Mouse (Mus musculus) small intestine, adult 2 months (tissue): ENCODE measurements around the gene Tex22. TPM values are rescaled to one million over a fixed set of nuclear protein-coding genes. Genes with fewer than 3 reads are reported as not detected.

Source experiments
- H3K27ac ChIP-seq: fragments of 200-500 bp; 2 replicates; pipeline ENCODE4 v1.5.1; 2012; ENCODE audit warnings: low read depth, low read length, control low read depth, inconsistent platforms; ENCODE audit not compliant: insufficient read depth
- H3K27me3 ChIP-seq: fragments of 200-500 bp; 2 replicates; pipeline ENCODE4 v1.6.1; 2012; ENCODE audit warnings: mild to moderate bottlenecking, moderate library complexity, low read length, inconsistent platforms; ENCODE audit not compliant: control insufficient read depth, insufficient read depth
- H3K36me3 ChIP-seq: fragments of 200-500 bp; 2 replicates; pipeline ENCODE4 v1.6.1; 2012; ENCODE audit warnings: mild to moderate bottlenecking, low read length, control low read depth, inconsistent platforms; ENCODE audit not compliant: control insufficient read depth, insufficient read depth
- H3K4me1 ChIP-seq: fragments of 200-500 bp; 2 replicates; pipeline ENCODE4 v1.6.1; 2012; ENCODE audit warnings: low read length, inconsistent platforms, mixed read lengths; ENCODE audit not compliant: control insufficient read depth, insufficient read depth, insufficient read length
- H3K4me3 ChIP-seq: fragments of 200-500 bp; 2 replicates; pipeline ENCODE4 v1.5.1; 2012; ENCODE audit warnings: low read depth, mild to moderate bottlenecking, control low read depth, inconsistent platforms, low read length, moderate library complexity
- CTCF ChIP-seq: fragments of 200-500 bp; IDR thresholded peaks from 2 replicates; pipeline ENCODE4 v1.5.1; 2012; ENCODE audit warnings: low read depth, mild to moderate bottlenecking, control low read depth, inconsistent platforms, low read length, moderate library complexity, mixed read lengths; ENCODE audit not compliant: insufficient replicate concordance, insufficient read length; ENCODE audit errors: extremely low read depth
- POLR2A ChIP-seq: fragments of 200-500 bp; IDR thresholded peaks from 2 replicates; pipeline ENCODE4 v1.6.1; 2012; ENCODE audit warnings: low read depth, mild to moderate bottlenecking, control low read depth, inconsistent platforms, low read length, moderate library complexity
- WGBS: fragments of 180-500 bp; shearing (Covaris S2); methylation state at CpG from one replicate; pipeline ENCODE4 v1.1.7; 2018; 5-methylcytosine and 5-hydroxymethylcytosine counted together
- polyA plus RNA-seq: library from polyadenylated mRNA; depleted of rRNA; stranded (reverse); fragments of >200 nt; gene quantifications from 2 replicates; pipeline ENCODE4 v1.2.3, GENCODE M21; 2012

Tex22 gene
- polyA plus RNA-seq, 1 experiment: not detected

DNA sequence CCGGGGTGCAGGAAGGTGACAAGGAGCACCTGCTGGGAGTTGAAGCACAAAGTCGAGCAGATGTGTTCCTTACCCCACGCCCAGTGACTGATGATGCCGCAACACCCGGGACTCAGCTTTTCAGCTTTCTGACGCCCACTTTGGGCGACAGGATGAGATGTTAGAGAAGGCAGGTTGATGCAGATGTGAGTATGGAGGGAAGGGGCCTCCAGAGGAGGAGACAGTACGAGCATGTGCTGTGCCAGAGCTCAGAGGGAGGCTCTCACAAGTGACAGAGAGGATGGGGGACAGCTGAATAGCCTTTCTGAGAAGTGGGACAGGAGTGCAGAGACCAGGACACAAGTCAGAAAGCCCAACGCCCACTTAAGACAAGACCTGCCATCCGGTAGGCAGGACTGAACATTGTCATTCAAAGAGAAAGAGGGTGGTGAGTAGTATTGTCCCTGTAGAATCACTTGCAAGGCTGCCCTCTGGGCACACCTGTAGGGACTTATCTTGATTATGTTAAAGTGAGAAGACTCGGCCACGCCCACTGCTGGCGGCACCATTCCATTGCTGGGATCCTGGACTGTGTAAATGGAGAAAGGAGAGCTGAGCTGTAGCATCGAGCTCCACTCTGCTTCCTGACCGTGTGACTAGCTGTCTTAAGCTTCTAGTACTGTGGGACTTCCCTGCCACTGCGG is 40.7 kb downstream of the Tex22 start:
- Histone ChIP-seq H3K27me3 (no peaks in the 10 kb centered on the region), H3K36me3 (peaks cover 8% of the 10 kb centered on the region), H3K27ac (0 out of 2 replicates have a peak overlapping the region, but pooled peaks have one; percentile 14), H3K4me3 (no peak overlapping the region), H3K4me1 (peaks cover 39% of the 10 kb centered on the region)
- WGBS: 50% methylated on average over 16 of the region's 16 CpGs
- TF ChIP-seq CTCF (no peak), POLR2A (no peak)

DNA sequence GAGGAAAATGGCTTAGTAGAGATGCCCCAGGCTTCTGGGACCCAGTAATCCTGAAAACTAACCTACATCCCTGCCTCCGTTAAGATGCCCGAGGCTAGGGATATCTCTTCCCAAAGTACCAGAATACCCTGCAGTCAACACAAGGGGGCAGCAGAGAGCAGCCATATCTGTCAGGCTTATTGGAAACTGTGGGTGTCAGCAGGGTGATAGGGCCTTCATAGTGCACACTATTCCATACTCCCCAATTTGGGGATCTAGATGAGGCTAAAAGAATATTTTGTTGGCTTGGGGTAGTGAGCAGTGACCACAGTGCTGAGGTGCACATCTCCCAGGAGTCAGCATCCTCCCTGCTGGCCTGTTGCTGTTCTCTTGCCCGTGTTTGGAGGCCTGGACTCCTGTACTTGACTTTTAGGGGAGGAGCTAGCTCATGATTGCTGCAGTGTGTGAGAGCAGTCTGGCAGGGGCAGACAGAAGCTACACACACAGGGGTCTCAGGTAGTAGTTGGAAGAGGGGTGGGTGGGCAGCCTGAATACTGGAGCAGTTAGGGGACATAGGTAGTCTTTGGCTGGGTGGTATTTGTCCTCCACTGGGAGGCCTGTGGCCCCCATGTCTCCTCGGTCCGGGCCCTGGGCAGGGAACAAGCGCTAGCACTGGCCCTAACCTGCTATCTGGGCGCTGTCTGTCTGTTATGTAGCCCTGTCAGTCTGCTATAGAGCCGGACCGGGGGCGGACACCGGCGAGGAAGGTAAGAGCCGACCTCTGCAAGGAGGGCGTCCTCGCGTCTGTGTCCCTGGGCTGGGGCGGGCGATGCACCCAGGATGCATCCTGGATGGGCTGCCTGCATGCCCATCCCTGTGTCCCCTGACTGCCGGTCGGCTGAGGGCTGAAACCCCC is 45.5 kb downstream of the Tex22 start:
- Histone ChIP-seq H3K27me3 (no peaks in the 10 kb centered on the region), H3K4me3 (no peak overlapping the region), H3K36me3 (peaks cover 35% of the 10 kb centered on the region), H3K4me1 (peaks cover 5% of the 10 kb centered on the region; the same call in 1 of the 2 replicates), H3K27ac (no peak overlapping the region)
- TF ChIP-seq CTCF (peak; percentile 93; the same call in 1 of the 2 replicates), POLR2A (no peak)
- 85% methylated on average over 20 of the region's 20 CpGs for WGBS

DNA sequence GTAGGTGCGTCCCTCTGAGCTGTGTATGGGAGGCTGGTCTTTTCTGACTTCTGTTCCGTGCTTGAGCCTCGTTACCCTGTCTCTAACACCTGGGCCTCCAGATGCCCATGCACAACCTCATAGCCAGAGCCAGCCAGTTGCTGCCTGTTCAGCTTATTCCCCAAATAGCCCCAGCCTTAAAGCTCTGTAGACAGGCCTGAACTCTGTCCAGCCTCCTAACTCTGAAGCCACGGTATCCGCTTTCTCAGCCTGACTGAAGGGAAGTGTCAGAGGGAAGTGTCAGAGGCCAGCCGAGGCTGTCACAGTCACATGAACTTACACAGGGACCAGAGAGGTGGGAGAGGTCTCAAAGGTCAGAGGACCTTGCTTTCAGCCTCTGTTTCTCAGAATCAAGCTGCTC is 50.4 kb downstream of the Tex22 start:
- TF ChIP-seq CTCF: no peak
- no peak for TF ChIP-seq POLR2A
- H3K27me3 ChIP-seq: no peaks in the 10 kb centered on the region
- H3K36me3 ChIP-seq: peaks cover 61% of the 10 kb centered on the region
- H3K27ac ChIP-seq: no peak overlapping the region
- no peak overlapping the region for H3K4me3 ChIP-seq
- WGBS: 93% methylated on average over 6 of the region's 6 CpGs
- no peaks in the 10 kb centered on the region for H3K4me1 ChIP-seq

DNA sequence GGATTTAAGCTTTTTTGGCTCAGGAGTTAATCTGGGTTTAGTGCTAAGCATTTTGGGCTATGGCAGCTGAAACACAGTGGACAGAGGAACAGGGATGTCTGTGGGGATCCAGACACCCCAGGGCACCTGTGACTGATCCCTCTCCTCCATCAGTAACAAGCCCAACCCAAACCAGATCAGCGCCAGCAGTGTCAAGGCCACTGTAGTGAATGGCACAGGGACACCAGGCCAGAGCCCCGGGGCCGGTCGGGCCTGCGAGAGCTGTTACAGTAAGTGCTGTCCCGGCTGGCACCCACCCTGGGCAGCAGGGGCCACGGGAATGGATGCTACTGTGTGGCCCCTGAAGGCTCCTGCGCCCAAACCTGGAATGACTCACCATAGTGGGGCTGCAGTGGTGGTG is 56.4 kb downstream of the Tex22 start:
- Histone ChIP-seq H3K4me1 (peaks cover 4% of the 10 kb centered on the region; the same call in 1 of the 2 replicates), H3K27me3 (no peaks in the 10 kb centered on the region), H3K27ac (no peak overlapping the region), H3K4me3 (no peak overlapping the region), H3K36me3 (peaks cover 66% of the 10 kb centered on the region)
- TF ChIP-seq CTCF: no peak
- TF ChIP-seq POLR2A: no peak
- WGBS: 93% methylated on average over 8 of the region's 8 CpGs

DNA sequence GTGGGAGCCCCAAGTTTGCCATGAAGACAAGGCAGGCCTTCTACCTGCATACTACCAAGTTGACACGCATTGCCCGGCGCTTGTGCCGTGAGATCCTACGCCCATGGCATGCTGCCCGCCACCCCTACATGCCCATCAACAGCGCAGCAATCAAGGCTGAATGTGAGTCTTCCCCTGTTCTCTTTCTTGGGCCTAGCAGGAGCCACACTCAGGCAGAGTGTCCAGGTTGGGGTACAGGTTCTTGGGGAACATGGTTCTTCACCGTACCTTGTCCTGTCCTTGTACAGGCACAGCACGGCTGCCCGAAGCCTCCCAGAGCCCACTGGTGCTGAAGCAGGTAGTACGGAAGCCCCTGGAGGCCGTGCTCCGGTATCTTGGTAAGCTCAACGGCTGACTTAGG is 57.3 kb downstream of the Tex22 start:
- Histone ChIP-seq H3K4me1 (peaks cover 4% of the 10 kb centered on the region; the same call in 1 of the 2 replicates), H3K4me3 (no peak overlapping the region), H3K27ac (no peak overlapping the region), H3K27me3 (no peaks in the 10 kb centered on the region), H3K36me3 (peaks cover 66% of the 10 kb centered on the region)
- whole genome bisulfite sequencing: 94% methylated on average over 14 of the region's 14 CpGs
- no peak for TF ChIP-seq POLR2A
- TF ChIP-seq CTCF: no peak

DNA sequence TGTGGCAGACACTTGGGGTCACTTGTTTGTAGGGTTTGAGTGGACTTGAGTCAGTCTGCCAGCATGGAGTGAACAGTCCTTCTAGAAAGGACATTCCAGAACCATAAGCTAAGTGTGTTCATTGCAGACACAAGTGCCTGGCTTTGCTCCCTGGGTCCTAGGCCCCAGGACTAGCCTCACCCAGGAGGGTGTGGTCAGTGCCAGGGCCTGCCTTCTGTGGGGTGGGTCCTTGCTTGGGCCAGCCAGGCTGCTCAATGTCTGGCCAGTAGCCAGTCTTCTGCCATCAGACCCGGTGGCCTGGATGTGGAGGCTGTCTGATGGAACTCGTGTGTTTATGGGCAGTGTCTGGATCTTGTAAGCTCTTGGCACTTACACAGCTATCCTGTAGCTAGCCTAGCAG is 58.3 kb downstream of the Tex22 start:
- H3K27ac ChIP-seq: no peak overlapping the region
- TF ChIP-seq CTCF (no peak), POLR2A (no peak)
- H3K36me3 ChIP-seq: peaks cover 59% of the 10 kb centered on the region
- WGBS: 30% methylated on average over 2 of the region's 2 CpGs
- no peaks in the 10 kb centered on the region for H3K27me3 ChIP-seq
- H3K4me1 ChIP-seq: peaks cover 4% of the 10 kb centered on the region; the same call in 1 of the 2 replicates
- no peak overlapping the region for H3K4me3 ChIP-seq

DNA sequence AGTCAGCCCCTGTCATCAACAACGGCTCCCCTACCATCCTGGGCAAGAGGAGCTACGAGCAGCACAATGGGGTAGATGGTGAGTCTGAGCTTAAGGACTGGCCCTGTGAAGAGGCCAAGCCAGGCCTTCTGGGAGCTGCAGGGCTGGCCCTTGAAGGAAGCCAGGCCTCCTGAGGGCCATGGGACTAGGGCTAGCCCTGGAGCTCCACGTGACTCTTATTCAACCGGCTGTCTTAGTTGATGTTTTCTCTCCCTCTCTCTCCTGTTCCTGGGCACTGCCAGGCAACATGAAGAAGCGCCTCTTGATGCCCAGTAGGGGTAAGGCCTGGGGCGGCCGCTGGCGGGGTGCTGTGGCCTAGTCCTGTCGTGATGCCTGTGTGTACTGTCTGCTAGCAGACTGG is 59.0 kb downstream of the Tex22 start:
- 87% methylated on average over 9 of the region's 9 CpGs for whole genome bisulfite sequencing
- TF ChIP-seq CTCF (no peak), POLR2A (no peak)
- no peak overlapping the region for H3K4me3 ChIP-seq
- no peak overlapping the region for H3K27ac ChIP-seq
- peaks cover 53% of the 10 kb centered on the region for H3K36me3 ChIP-seq
- no peaks in the 10 kb centered on the region for H3K27me3 ChIP-seq
- peaks cover 4% of the 10 kb centered on the region; the same call in 1 of the 2 replicates for H3K4me1 ChIP-seq
